Mouse (Mus musculus) c-Kit-negative CD71-positive TER-119-positive erythroid progenitor cells, embryonic 14.5 days (primary cell): ENCODE data around the gene Rasgrp4.
"Not testable (repeated sequence)": the region's sequence is repeated elsewhere in the genome, so short reads cannot be mapped to it uniquely, and the experiment has no call there.

Source experiments
- DNase-seq: peaks from one replicate; pipeline ENCODE4 v3.0.0-alpha.2; 2013; ENCODE audit warnings: low read depth, low spot score

Gene Rasgrp4

DNA sequence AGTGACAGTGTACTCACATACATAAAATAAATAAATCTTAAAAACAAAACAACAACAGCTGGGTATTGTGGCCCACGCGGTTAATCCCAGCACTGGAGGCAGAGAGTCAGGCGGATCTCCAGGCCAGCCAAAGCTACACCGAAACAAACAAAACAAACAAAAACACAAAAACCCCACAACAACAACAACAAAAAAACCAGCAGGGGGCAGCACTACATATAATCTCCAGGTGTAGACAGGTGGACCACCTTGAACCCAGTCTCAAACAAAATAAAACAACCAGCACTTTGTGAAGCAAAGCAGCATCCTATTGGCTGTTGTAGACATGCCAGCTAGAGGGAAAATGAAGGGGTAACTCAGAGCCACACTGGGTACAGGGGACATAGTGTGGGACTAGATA lies 43.5 kb downstream of the Rasgrp4 start:
- no peak for DNase-seq

DNA sequence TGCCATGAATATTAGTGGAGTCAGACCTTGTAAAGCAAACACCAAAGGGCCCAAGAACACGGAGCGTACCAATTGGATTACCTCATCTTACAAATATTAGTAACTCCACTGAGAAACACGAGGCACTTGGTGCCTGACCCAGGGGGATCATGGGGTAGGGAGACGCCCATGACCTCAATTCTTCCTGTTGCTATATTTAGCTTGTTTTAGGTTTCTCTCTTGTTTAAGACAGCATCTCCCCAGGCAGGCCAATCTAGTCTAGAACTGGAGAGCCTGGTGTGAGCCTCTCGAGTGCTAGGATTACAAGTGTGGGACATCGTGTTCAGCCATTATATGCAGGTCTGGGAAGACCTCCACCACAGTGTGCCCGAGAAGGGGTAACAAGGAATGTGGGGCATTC lies 44.7 kb downstream of the Rasgrp4 start:
- no peak for DNase-seq

DNA sequence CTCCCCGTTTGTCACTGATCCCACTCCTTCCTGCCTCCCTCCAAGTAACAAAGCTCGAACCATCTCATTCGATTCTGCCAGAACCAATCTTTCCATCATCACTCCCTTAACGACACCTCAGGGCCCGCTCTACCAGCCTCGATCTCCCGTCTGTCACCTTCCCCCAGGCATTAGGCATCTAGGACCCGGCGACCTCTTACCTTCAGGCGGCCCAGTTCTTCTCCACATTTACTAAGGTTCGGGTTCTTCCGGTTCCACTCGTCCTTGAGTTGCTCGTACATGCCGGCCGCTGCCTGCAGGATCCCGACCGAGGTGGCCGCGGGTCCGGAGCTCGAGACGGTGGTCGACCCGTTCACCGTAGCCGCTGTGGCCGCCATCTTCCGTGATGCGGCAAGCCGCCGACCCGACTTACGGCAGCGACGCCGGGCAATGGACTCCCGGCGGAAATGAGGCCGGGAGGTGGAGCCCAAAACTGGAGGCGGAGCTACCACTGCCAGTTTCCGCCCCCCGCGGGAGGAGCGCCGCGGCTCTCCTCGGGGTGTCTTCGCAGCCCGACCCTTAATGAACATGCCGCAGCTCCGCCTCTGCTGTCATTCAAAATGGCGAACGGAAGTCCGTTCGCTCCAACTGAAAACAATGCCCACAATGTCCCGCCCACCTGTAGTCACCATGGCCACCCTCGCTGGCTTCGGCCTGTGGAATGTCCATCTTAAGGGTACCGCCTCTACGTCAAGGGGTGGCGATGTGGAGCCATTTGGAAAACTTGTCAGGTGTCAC lies 45.6 kb downstream of the Rasgrp4 start, which contains the start of gene Psmd8:
Gene Psmd8 (minus strand): TSS at position 625 of the 777 bp plus-strand sequence.
- peak; percentile 88 for DNase-seq

DNA sequence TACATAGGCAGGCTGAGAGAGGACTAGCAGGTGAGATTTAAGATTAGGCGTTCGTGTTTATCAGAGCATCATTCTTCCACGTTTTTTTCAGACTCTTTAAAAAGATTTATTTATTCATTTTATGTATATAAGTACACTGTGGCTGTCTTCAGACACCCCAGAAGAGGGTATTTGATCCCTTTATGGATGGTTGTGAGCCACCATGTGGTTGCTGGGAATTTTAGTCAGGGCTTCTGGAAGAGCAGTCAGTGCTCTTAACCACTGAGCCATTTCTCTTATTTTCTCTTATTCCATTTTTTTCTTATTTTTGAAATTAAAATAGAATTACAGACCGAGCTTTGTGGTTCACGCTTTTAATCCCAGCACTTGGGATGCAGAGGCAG lies 46.2 kb downstream of the Rasgrp4 start:
- DNase-seq = no peak

DNA sequence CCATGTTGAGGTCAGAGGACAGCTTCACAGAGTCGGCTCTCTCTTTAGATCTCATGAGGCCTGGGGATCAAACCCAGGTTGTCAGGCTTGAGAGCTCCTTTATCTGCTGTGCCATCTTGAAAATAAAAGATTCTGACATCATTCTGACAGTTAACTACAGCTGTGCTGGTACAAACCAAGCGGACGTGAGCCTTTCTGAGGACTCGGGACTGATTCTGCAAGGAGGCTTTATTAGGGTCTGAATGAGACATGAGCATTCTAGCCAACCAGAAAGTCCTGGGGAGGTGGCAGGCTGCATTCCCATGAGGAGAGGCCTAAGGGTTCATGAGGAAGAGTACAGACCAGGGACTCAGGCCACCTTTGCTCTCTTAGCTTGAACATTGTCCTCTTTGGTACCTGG lies 46.7 kb downstream of the Rasgrp4 start:
- not testable (repeated sequence) for DNase-seq

DNA sequence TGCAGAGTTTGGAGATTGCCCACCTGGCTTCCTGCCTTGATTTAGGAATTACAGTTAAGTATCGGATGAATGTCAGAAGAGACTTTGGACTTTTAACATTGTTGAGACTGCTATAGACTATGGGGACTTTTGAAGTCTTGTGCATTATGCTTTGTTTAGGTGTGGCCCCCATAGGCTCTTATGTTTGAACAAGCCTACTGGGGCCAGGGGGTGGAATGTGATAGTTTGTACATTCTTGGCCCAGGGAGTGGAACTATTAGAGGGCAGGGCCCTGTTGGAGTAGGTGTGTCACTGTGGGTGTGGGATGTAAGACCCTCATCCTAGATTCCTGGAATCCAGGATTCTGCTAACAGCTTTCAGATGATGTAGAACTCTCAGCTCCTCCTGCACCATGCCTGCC lies 59.6 kb downstream of the Rasgrp4 start:
- DNase-seq = not testable (repeated sequence)

DNA sequence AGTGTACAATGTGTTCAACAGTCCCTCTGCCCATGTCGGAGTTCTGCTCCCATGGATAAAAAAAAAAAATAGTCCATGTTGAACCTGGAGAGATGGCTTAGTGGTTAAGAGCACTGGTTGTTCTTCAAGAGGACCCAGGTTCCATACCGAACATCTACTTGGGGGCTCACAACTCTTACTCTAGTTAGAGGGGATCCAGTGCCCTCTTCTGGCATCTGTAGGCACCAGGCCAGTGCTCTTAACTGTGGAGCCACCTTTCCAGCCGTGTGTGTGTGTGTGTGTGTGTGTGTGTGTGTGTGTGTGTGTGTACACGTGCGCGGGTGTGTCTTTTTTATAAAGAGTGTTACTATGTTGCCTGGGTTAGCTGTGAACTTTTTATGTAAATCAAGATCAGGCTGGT lies 67.9 kb downstream of the Rasgrp4 start:
- no peak for DNase-seq
